Mouse (Mus musculus) liver, embryonic 16.5 days (tissue): ENCODE measurements at regions not wholly inside any gene's neighbourhood (a gene's known extent, or its start where the extent isn't known, plus 50 kb on each side); places are given as distances from the start of the nearest gene placed in this dataset.
A peak's percentile ranks its signal among the peaks of the same experiment; 100 is the strongest.

Experiments used
- ATAC-seq: fragments of 200-750 bp; cut with Nextera tagmentation; 2 replicates; pipeline ENCODE4 v1.8.0; 2017; ENCODE audit warnings: low read depth, mild to moderate bottlenecking, moderate number of reproducible peaks, moderate library complexity
- H3K27ac ChIP-seq: fragments of 300-500 bp; sonication (generic); 2 replicates; pipeline ENCODE4 v1.5.1; 2014; ENCODE audit warnings: mild to moderate bottlenecking, low read length
- H3K27me3 ChIP-seq: fragments of 300-500 bp; sonication (generic); 2 replicates; pipeline ENCODE4 v1.6.1; 2014; ENCODE audit warnings: low read depth, low read length, mixed read lengths; ENCODE audit not compliant: control insufficient read depth, insufficient read depth
- H3K36me3 ChIP-seq: fragments of 300-500 bp; sonication (generic); 2 replicates; pipeline ENCODE4 v1.6.1; 2014; ENCODE audit warnings: mild to moderate bottlenecking; ENCODE audit not compliant: control insufficient read depth, insufficient read depth
- H3K4me1 ChIP-seq: fragments of 300-500 bp; sonication (generic); 2 replicates; pipeline ENCODE4 v1.6.1; 2014; ENCODE audit warnings: low read depth, low read length, mixed read lengths; ENCODE audit not compliant: control insufficient read depth
- H3K4me2 ChIP-seq: fragments of 300-500 bp; sonication (generic); 2 replicates; pipeline ENCODE4 v1.6.1; 2014; ENCODE audit warnings: low read depth, low read length, mixed read lengths
- H3K4me3 ChIP-seq: fragments of 300-500 bp; sonication (generic); 2 replicates; pipeline ENCODE4 v1.5.1; 2014; ENCODE audit warnings: low read depth, mild to moderate bottlenecking, low read length
- H3K9ac ChIP-seq: fragments of 300-500 bp; sonication (generic); 2 replicates; pipeline ENCODE4 v1.6.1; 2014; ENCODE audit warnings: low read depth, low read length
- H3K9me3 ChIP-seq: fragments of 300-500 bp; sonication (generic); replicated peaks from 2 replicates; pipeline ENCODE4 v1.6.1; 2016; ENCODE audit warnings: low read length; ENCODE audit not compliant: control insufficient read depth
- WGBS: fragments of 180-500 bp; shearing (Covaris S2); extraction: QIAGEN DNeasy Blood & Tissue Kit; methylation state at CpG from one replicate; pipeline ENCODE4 v1.1.7; 2014; ENCODE audit not compliant: insufficient replicate concordance; 5-methylcytosine and 5-hydroxymethylcytosine counted together

GRCm38 (mm10) chr10:98500315-98500714 lies 413.9 kb upstream of the Atp2b1 start:
- Histone ChIP-seq H3K4me1 (no peaks in the 10 kb centered on the region), H3K36me3 (no peaks in the 10 kb centered on the region), H3K27me3 (no peaks in the 10 kb centered on the region), H3K4me2 (no peak overlapping the region), H3K9ac (no peak overlapping the region), H3K4me3 (no peak overlapping the region), H3K9me3 (no peaks in the 10 kb centered on the region), H3K27ac (no peak overlapping the region)
- WGBS: 72% methylated on average over 4 of the region's 4 CpGs
- no peak for ATAC-seq

- Histone ChIP-seq H3K9me3 (no peaks in the 10 kb centered on the region), H3K27ac (no peak overlapping the region), H3K36me3 (no peaks in the 10 kb centered on the region), H3K27me3 (no peaks in the 10 kb centered on the region), H3K9ac (no peak overlapping the region), H3K4me3 (no peak overlapping the region), H3K4me1 (no peaks in the 10 kb centered on the region), H3K4me2 (no peak overlapping the region)
- ATAC-seq: no peak
- 57% methylated on average over 5 of the region's 5 CpGs for WGBS
Measured at GRCm38 (mm10) chr10:98501566-98501965, 412.6 kb upstream of the Atp2b1 start.

GRCm38 (mm10) chr10:98504524-98504923 lies 409.7 kb upstream of the Atp2b1 start:
- H3K4me1 ChIP-seq: no peaks in the 10 kb centered on the region
- WGBS: 46% methylated on average over 3 of the region's 3 CpGs
- ATAC-seq: peak; percentile 90

GRCm38 (mm10) chr10:98508515-98509143 lies 405.6 kb upstream of the Atp2b1 start:
- no peaks in the 10 kb centered on the region for H3K36me3 ChIP-seq
- no peak overlapping the region for H3K4me3 ChIP-seq
- H3K27ac ChIP-seq: no peak overlapping the region
- no peaks in the 10 kb centered on the region for H3K27me3 ChIP-seq
- no peak for ATAC-seq
- no peaks in the 10 kb centered on the region for H3K9me3 ChIP-seq
- H3K9ac ChIP-seq: no peak overlapping the region
- WGBS: 52% methylated on average over 5 of the region's 5 CpGs
- no peak overlapping the region for H3K4me2 ChIP-seq
- no peaks in the 10 kb centered on the region for H3K4me1 ChIP-seq

More at GRCm38 (mm10) chr10:98504524-98504923, 409.7 kb upstream of the Atp2b1 start:
- Histone ChIP-seq H3K4me2 (no peak overlapping the region), H3K4me3 (no peak overlapping the region), H3K9ac (no peak overlapping the region), H3K9me3 (no peaks in the 10 kb centered on the region), H3K36me3 (no peaks in the 10 kb centered on the region), H3K27me3 (no peaks in the 10 kb centered on the region), H3K27ac (no peak overlapping the region)

GRCm38 (mm10) chr10:98514836-98515235 lies 399.4 kb upstream of the Atp2b1 start:
- Histone ChIP-seq H3K4me1 (no peaks in the 10 kb centered on the region), H3K4me2 (no peak overlapping the region), H3K27ac (no peak overlapping the region), H3K9me3 (no peaks in the 10 kb centered on the region), H3K9ac (no peak overlapping the region), H3K36me3 (no peaks in the 10 kb centered on the region), H3K27me3 (no peaks in the 10 kb centered on the region), H3K4me3 (no peak overlapping the region)
- WGBS: 36% methylated on average over 1 of the region's 1 CpGs
- ATAC-seq: no peak

- no peak overlapping the region for H3K4me2 ChIP-seq
Measured at GRCm38 (mm10) chr10:98517609-98518008, 396.6 kb upstream of the Atp2b1 start.

GRCm38 (mm10) chr10:98529565-98529964 lies 384.6 kb upstream of the Atp2b1 start:
- Histone ChIP-seq H3K9ac (no peak overlapping the region), H3K4me2 (no peak overlapping the region), H3K4me1 (no peaks in the 10 kb centered on the region), H3K9me3 (no peaks in the 10 kb centered on the region), H3K36me3 (no peaks in the 10 kb centered on the region), H3K27ac (no peak overlapping the region), H3K4me3 (no peak overlapping the region), H3K27me3 (no peaks in the 10 kb centered on the region)
- ATAC-seq: no peak
- WGBS: 53% methylated on average over 4 of the region's 4 CpGs

More at GRCm38 (mm10) chr10:98517609-98518008, 396.6 kb upstream of the Atp2b1 start:
- Histone ChIP-seq H3K4me3 (no peak overlapping the region), H3K27ac (no peak overlapping the region), H3K36me3 (no peaks in the 10 kb centered on the region), H3K4me1 (no peaks in the 10 kb centered on the region), H3K9ac (no peak overlapping the region), H3K27me3 (no peaks in the 10 kb centered on the region), H3K9me3 (no peaks in the 10 kb centered on the region)
- 51% methylated on average over 2 of the region's 2 CpGs for WGBS
- ATAC-seq: no peak

GRCm38 (mm10) chr10:98531425-98531824 lies 382.8 kb upstream of the Atp2b1 start:
- H3K27me3 ChIP-seq: no peaks in the 10 kb centered on the region
- no peak overlapping the region for H3K27ac ChIP-seq
- WGBS: 74% methylated on average over 4 of the region's 4 CpGs
- H3K4me1 ChIP-seq: no peaks in the 10 kb centered on the region
- no peak overlapping the region for H3K9ac ChIP-seq
- H3K4me2 ChIP-seq: no peak overlapping the region
- H3K4me3 ChIP-seq: no peak overlapping the region
- H3K9me3 ChIP-seq: no peaks in the 10 kb centered on the region
- no peaks in the 10 kb centered on the region for H3K36me3 ChIP-seq
- no peak for ATAC-seq

- WGBS: 67% methylated on average over 1 of the region's 1 CpGs
- Histone ChIP-seq H3K4me3 (no peak overlapping the region), H3K36me3 (no peaks in the 10 kb centered on the region), H3K27me3 (no peaks in the 10 kb centered on the region), H3K9ac (no peak overlapping the region), H3K4me2 (no peak overlapping the region), H3K9me3 (no peaks in the 10 kb centered on the region), H3K27ac (no peak overlapping the region), H3K4me1 (no peaks in the 10 kb centered on the region)
- no peak for ATAC-seq
Measured at GRCm38 (mm10) chr10:98538706-98539105, 375.5 kb upstream of the Atp2b1 start.
